Mouse (Mus musculus) liver, embryonic 13.5 days (tissue): ENCODE data around the gene Gzmm. TPM values are rescaled to one million over a fixed set of nuclear protein-coding genes. Genes with fewer than 3 reads are reported as not detected.

Experiments used
- ATAC-seq: fragments of 200-750 bp; cut with Nextera tagmentation; 2 replicates; pipeline ENCODE4 v1.8.0; 2017; ENCODE audit warnings: low read depth, mild to moderate bottlenecking, moderate number of reproducible peaks, moderate library complexity
- DNase-seq: peaks from one replicate; pipeline ENCODE4 v3.0.0; 2022
- H3K27ac ChIP-seq: fragments of 300-500 bp; sonication (generic); 2 replicates; pipeline ENCODE4 v1.5.1; 2015; ENCODE audit warnings: moderate library complexity, mild to moderate bottlenecking, inconsistent platforms
- H3K27me3 ChIP-seq: fragments of 300-500 bp; sonication (generic); 2 replicates; pipeline ENCODE4 v1.6.1; 2015; ENCODE audit warnings: mild to moderate bottlenecking, inconsistent platforms
- H3K36me3 ChIP-seq: fragments of 300-500 bp; sonication (generic); 2 replicates; pipeline ENCODE4 v1.6.1; 2015; ENCODE audit warnings: mild to moderate bottlenecking, inconsistent platforms
- H3K4me1 ChIP-seq: fragments of 300-500 bp; sonication (generic); replicated peaks from 2 replicates; pipeline ENCODE4 v1.6.1; 2015; ENCODE audit warnings: inconsistent platforms
- H3K4me2 ChIP-seq: fragments of 300-500 bp; sonication (generic); 2 replicates; pipeline ENCODE4 v1.6.1; 2015; ENCODE audit warnings: inconsistent platforms, mild to moderate bottlenecking, moderate library complexity
- H3K4me3 ChIP-seq: fragments of 300-500 bp; sonication (generic); replicated peaks from 2 replicates; pipeline ENCODE4 v1.5.1; 2015; ENCODE audit warnings: mild to moderate bottlenecking, inconsistent platforms
- H3K9ac ChIP-seq: fragments of 300-500 bp; sonication (generic); 2 replicates; pipeline ENCODE4 v1.6.1; 2015; ENCODE audit warnings: mild to moderate bottlenecking, inconsistent platforms
- H3K9me3 ChIP-seq: fragments of 300-500 bp; sonication (generic); replicated peaks from 2 replicates; pipeline ENCODE4 v1.6.1; 2016; ENCODE audit warnings: inconsistent platforms
- WGBS: fragments of 180-500 bp; shearing (Covaris S2); methylation state at CpG from one replicate; pipeline ENCODE4 v1.1.7; 2015; ENCODE audit not compliant: insufficient replicate concordance; 5-methylcytosine and 5-hydroxymethylcytosine counted together
- polyA plus RNA-seq: library from polyadenylated mRNA; unstranded; fragments of >200 nt; fragmentation: Nextera tagmentation; extraction: Ambion mirVana; gene quantifications from 2 replicates; pipeline ENCODE4 v1.2.1, GENCODE M21; 2015

Gene Gzmm
- polyA plus RNA-seq, 1 experiment from 2014 or later: 0.32 TPM

DNA sequence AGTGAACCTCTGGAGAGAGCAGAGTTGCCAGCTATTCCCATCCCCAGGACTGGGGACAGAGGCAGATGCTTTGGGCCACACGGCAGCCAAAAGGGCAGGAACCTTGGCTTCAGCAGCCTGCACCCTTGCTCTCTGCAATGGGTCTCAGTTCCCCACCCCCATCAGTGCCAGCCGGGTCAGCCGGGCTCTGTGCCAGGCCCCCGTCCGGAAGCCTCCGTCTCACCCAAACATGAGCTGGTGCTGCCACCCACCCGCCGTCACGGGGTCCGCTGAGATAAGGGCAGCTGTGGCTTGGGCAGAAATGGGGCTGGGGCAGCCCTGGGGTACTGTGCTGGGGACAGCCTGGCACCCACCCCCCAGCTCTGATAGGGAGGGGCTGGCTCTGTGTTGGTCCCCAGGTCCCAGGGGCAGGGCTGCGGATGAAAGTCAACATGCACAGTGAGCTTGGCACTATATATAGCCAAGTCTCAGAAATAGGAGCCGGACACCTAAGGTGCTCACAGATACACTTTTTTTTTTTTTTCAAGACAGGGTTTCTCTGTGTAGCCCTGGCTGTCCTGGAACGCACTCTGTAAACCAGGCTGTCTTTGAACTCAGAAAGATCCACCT, 40.6 kb downstream of the Gzmm start:
- Histone ChIP-seq H3K27me3 (peaks cover 15% of the 10 kb centered on the region), H3K9ac (no peak overlapping the region), H3K36me3 (peaks cover 5% of the 10 kb centered on the region), H3K4me2 (no peak overlapping the region), H3K4me1 (no peaks in the 10 kb centered on the region), H3K27ac (no peak overlapping the region), H3K4me3 (no peak overlapping the region), H3K9me3 (0 out of 2 replicates have a peak, but pooled peaks cover 2% of the 10 kb centered on the region)
- ATAC-seq (no peak), DNase-seq (no peak)
- 69% methylated on average over 13 of the region's 13 CpGs for WGBS

DNA sequence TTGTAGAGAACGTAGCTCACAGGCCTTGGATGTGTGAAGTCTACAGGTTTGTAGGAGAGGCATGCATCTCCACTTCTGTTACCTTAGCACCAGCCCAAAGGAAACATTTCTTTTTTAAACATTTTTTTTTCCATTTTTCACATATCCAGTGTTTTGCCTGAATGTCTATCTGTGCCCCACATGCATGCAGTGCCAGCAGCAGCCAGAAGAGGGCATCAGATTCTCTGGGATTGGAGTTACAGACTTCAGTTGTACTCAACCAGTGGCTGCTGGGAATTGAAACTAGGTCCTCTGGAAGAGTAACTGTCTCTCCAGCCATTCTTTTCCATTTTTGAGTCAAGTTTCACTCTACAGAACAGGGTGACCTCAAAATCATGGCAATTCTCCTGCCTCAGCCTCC, 43.7 kb downstream of the Gzmm start:
- 94% methylated on average over 1 of the region's 1 CpGs for WGBS
- Histone ChIP-seq H3K4me1 (no peaks in the 10 kb centered on the region), H3K4me3 (no peak overlapping the region), H3K36me3 (peaks cover 35% of the 10 kb centered on the region), H3K27ac (no peak overlapping the region), H3K9me3 (peaks cover 14% of the 10 kb centered on the region; the same call in 1 of the 2 replicates), H3K9ac (no peak overlapping the region), H3K27me3 (peaks cover 15% of the 10 kb centered on the region), H3K4me2 (no peak overlapping the region)
- ATAC-seq: no peak
- DNase-seq: no peak

DNA sequence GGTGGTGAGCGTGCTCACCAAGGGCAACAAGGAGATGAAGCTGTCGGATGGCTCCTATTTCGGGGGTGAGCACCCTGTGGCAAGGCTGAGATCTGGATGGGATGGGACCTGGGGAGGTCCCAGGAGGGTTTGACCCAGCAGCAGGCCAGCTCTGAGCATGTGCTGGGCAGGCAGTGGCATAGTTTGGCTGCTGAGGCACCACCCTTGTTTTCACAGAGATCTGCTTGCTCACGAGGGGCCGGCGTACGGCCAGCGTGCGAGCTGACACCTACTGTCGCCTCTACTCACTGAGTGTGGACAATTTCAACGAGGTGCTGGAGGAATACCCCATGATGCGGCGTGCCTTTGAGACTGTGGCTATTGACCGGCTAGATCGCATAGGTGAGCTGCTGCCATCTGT, 45.0 kb downstream of the Gzmm start:
- 87% methylated on average over 15 of the region's 15 CpGs for WGBS
- peaks cover 49% of the 10 kb centered on the region for H3K36me3 ChIP-seq
- no peak overlapping the region for H3K4me3 ChIP-seq
- DNase-seq (no peak), ATAC-seq (no peak)
- no peaks in the 10 kb centered on the region for H3K4me1 ChIP-seq
- peaks cover 7% of the 10 kb centered on the region for H3K27me3 ChIP-seq
- no peak overlapping the region for H3K9ac ChIP-seq
- no peak overlapping the region for H3K4me2 ChIP-seq
- no peak overlapping the region for H3K27ac ChIP-seq
- H3K9me3 ChIP-seq: peaks cover 13% of the 10 kb centered on the region; the same call in 1 of the 2 replicates

DNA sequence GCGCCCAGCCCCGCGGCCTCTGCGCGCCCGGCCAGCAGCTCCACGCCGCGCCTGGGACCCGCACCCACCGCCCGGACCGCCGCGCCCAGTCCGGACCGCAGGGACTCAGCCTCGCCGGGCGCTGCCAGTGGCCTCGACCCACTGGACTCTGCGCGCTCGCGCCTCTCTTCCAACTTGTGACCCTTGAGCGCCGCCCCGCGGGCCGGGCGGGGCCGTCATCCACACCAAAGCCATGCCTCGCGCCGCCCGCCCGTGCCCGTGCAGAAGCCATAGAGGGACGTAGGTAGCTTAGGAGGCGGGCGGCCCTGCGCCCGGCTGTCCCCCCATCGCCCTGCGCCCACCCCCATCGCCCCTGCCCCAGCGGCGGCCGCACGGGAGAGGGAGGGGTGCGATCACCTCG, 46.5 kb downstream of the Gzmm start:
- Histone ChIP-seq H3K36me3 (peaks cover 64% of the 10 kb centered on the region), H3K9me3 (peaks cover 13% of the 10 kb centered on the region; the same call in 1 of the 2 replicates), H3K4me1 (no peaks in the 10 kb centered on the region), H3K4me2 (0 out of 2 replicates have a peak overlapping the region, but pooled peaks have one; percentile 10), H3K27me3 (no peaks in the 10 kb centered on the region), H3K4me3 (no peak overlapping the region; the same call in 1 of the 2 replicates), H3K27ac (no peak overlapping the region), H3K9ac (no peak overlapping the region)
- no peak for DNase-seq
- ATAC-seq: no peak
- 59% methylated on average over 51 of the region's 52 CpGs for WGBS

DNA sequence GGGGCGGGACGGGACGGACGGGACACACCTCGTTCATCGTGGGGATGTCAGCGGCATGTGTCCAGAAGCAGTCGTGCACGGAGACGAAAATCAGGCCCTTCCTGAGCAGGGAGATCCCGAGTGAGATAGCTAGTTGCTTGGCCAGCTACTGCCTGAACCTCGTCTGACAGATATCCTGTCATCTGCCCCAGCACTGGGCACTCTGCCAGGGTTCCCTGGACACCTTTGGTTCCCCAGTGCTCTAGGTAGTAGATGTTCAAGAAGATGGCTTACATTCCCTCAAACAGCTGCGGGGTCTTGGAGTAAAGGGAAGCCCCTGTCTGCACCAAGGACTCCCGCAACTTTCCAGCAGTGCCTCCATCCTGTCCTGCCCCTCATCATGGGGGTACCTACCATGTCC, 47.9 kb downstream of the Gzmm start:
- 89% methylated on average over 14 of the region's 14 CpGs for WGBS
- no peak overlapping the region for H3K4me3 ChIP-seq
- H3K9me3 ChIP-seq: peaks cover 13% of the 10 kb centered on the region; the same call in 1 of the 2 replicates
- ATAC-seq (no peak), DNase-seq (no peak)
- no peak overlapping the region for H3K27ac ChIP-seq
- no peak overlapping the region for H3K4me2 ChIP-seq
- no peak overlapping the region for H3K9ac ChIP-seq
- H3K27me3 ChIP-seq: no peaks in the 10 kb centered on the region
- peaks cover 77% of the 10 kb centered on the region for H3K36me3 ChIP-seq
- no peaks in the 10 kb centered on the region for H3K4me1 ChIP-seq

DNA sequence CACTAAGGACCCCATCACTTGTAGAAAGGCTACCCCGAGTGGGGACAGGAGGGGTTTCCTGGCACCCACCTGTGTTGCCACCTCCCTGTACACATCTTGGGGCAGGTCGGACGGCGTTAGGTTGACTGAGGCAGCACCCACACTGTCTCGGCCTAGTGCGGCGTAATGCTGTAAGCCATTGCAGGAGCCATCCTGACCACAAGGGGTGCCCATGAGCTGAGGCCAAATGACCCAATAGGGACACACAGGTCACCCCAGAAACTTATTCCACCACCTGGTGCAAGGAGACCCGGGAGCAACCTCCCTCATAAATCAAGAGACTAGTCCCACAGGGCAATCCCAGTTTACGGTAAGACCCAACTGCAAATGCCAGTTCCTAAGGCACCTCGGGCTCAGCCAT, 49.4 kb downstream of the Gzmm start:
- Histone ChIP-seq H3K9ac (no peak overlapping the region), H3K4me2 (no peak overlapping the region), H3K27me3 (no peaks in the 10 kb centered on the region), H3K4me1 (no peaks in the 10 kb centered on the region), H3K27ac (no peak overlapping the region), H3K36me3 (peaks cover 89% of the 10 kb centered on the region), H3K4me3 (no peak overlapping the region), H3K9me3 (peaks cover 13% of the 10 kb centered on the region; the same call in 1 of the 2 replicates)
- 0 out of 2 replicates have a peak, but pooled peaks have one; percentile 12 for ATAC-seq
- DNase-seq: no peak
- 83% methylated on average over 10 of the region's 10 CpGs for WGBS

DNA sequence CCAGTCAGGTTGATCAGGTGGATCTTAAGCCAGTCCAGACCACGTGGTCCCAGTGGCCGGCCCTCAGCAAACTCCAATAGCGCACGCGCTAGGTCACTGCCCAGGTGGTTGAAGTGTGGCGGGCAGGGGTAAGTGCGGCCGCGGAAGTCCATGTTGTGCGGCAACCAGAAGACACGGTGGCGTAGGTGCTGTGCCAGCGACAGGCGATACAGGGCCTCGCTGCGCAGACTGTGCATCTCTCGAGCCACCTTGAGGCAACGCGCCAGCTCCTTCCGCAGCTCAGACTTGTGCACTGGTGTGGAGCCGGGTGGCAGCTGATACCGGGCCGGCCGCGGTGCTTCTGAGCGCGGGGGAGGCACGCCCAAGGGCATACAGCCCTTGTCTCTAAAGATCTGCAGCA, 50.4 kb downstream of the Gzmm start:
- H3K4me2 ChIP-seq: no peak overlapping the region
- peaks cover 13% of the 10 kb centered on the region; the same call in 1 of the 2 replicates for H3K9me3 ChIP-seq
- no peak overlapping the region for H3K4me3 ChIP-seq
- ATAC-seq (no peak), DNase-seq (no peak)
- no peaks in the 10 kb centered on the region for H3K27me3 ChIP-seq
- no peak overlapping the region for H3K9ac ChIP-seq
- H3K27ac ChIP-seq: no peak overlapping the region
- H3K36me3 ChIP-seq: peaks cover 94% of the 10 kb centered on the region
- 88% methylated on average over 28 of the region's 28 CpGs for WGBS
- H3K4me1 ChIP-seq: no peaks in the 10 kb centered on the region

DNA sequence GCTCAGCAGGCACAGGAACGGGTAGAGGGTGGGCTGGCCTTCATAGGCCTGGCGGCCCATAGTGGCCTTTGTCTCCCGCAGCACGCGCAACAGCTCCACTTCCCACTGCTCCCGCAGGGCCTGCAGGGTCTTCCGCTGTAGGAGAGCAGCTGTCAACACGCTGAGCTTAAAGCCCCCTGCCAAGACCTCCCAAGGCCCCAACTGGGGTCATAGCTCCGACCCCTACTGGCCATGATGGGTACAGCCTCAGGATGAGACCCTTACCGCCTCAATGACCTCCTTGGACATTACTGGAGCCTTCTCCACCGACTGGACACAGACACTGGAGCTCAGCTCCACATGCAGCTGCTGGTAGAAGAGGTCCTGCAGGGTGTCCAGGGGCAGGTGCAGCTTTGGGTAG, 52.0 kb downstream of the Gzmm start:
- Histone ChIP-seq H3K36me3 (peaks cover 83% of the 10 kb centered on the region), H3K4me1 (peaks cover 9% of the 10 kb centered on the region), H3K27me3 (no peaks in the 10 kb centered on the region), H3K4me3 (no peak overlapping the region), H3K4me2 (no peak overlapping the region), H3K27ac (no peak overlapping the region), H3K9ac (no peak overlapping the region), H3K9me3 (peaks cover 5% of the 10 kb centered on the region; the same call in 1 of the 2 replicates)
- 78% methylated on average over 11 of the region's 11 CpGs for WGBS
- no peak for DNase-seq
- ATAC-seq: no peak

DNA sequence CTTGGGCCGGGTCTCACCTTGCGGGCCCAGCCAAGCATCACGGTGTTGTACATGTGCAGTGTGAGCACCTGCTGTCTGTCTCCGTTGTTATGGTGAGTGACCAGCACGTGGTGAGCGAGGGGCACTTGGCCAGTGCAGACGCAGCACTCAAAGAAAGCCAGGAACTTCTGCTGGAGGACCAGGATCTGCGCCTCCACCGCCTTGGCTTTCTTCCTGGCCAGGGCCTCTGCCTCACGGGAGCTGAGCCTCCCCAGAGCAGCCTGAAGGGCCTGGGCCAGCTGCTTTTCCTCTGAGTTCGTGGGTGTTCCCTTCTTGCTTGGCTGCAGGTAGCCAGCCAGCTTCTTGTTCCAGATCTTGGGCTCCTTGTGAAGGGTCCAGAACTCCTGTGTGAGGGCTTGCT, 54.3 kb downstream of the Gzmm start:
- DNase-seq (no peak), ATAC-seq (no peak)
- Histone ChIP-seq H3K9ac (no peak overlapping the region), H3K4me2 (no peak overlapping the region), H3K4me1 (peaks cover 22% of the 10 kb centered on the region), H3K27ac (no peak overlapping the region), H3K27me3 (no peaks in the 10 kb centered on the region), H3K9me3 (no peaks in the 10 kb centered on the region), H3K36me3 (peaks cover 60% of the 10 kb centered on the region), H3K4me3 (no peak overlapping the region)
- WGBS: 85% methylated on average over 11 of the region's 11 CpGs

DNA sequence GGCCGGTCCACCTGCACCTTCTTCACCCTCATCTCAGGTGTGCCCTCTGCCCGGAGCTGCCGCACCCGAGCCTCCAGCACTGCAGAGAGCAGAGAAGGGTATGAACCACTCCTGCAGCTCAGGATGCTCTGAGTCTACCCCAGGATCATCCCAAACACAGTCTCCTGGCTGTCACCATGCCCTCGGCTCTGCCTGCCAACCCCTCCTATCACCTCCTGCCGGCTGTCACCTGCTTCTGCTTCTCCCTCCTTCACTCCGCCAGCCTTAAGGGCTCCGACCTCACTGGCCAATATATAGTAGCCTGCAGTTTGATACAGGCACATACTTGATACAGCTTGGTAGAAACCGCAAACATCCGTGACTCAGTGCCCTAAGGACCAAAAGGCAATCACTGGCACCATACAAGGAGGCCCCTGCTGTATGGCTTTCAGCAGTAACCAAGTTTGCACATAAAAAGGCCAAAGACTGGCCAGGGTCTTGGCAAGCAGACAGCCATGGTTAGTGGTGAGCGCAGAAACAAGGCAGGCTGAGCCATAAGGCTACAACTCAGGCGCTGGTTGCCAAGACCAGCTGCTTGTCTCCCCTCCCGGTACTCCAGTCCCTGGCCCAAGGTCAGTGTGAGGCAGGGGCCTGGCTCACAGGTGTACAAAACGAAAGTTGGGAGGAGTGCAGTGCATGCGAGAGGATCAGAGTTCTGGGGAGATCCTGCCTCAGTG, 55.0 kb downstream of the Gzmm start:
- Histone ChIP-seq H3K4me1 (peaks cover 25% of the 10 kb centered on the region), H3K36me3 (peaks cover 54% of the 10 kb centered on the region), H3K27ac (no peak overlapping the region), H3K27me3 (no peaks in the 10 kb centered on the region), H3K4me2 (no peak overlapping the region), H3K9me3 (no peaks in the 10 kb centered on the region), H3K4me3 (no peak overlapping the region), H3K9ac (no peak overlapping the region)
- 79% methylated on average over 15 of the region's 15 CpGs for WGBS
- no peak for DNase-seq
- no peak for ATAC-seq
